Mouse (Mus musculus) lung, embryonic 14.5 days (tissue): ENCODE data around the gene Rasgef1b. TPM values are rescaled to one million over a fixed set of nuclear protein-coding genes. Genes with fewer than 3 reads are reported as not detected.

Source experiments
- ATAC-seq: fragments of 200-750 bp; cut with Nextera tagmentation; 2 replicates; pipeline ENCODE4 v1.8.0; 2017; ENCODE audit warnings: mild to moderate bottlenecking, moderate TSS enrichment, moderate library complexity; ENCODE audit not compliant: insufficient read depth
- DNase-seq: peaks from one replicate; pipeline ENCODE4 v3.0.0-alpha.2; 2015
- H3K27ac ChIP-seq: fragments of 300-500 bp; sonication (generic); 2 replicates; pipeline ENCODE4 v1.5.1; 2014; ENCODE audit warnings: low read depth, mild to moderate bottlenecking, moderate library complexity
- H3K27me3 ChIP-seq: fragments of 300-500 bp; sonication (generic); 2 replicates; pipeline ENCODE4 v1.6.1; 2014; ENCODE audit warnings: low read length, control low read depth; ENCODE audit not compliant: insufficient read depth
- H3K36me3 ChIP-seq: fragments of 300-500 bp; sonication (generic); 2 replicates; pipeline ENCODE4 v1.6.1; 2014; ENCODE audit warnings: control low read depth; ENCODE audit not compliant: insufficient read depth
- H3K4me1 ChIP-seq: fragments of 300-500 bp; sonication (generic); 2 replicates; pipeline ENCODE4 v1.6.1; 2014; ENCODE audit warnings: antibody characterized with exemption, control low read depth; ENCODE audit not compliant: insufficient read depth
- H3K4me2 ChIP-seq: fragments of 300-500 bp; sonication (generic); 2 replicates; pipeline ENCODE4 v1.6.1; 2014; ENCODE audit warnings: mild to moderate bottlenecking
- H3K4me3 ChIP-seq: fragments of 300-500 bp; sonication (generic); 2 replicates; pipeline ENCODE4 v1.5.1; 2014; ENCODE audit warnings: low read depth, low read length
- H3K9ac ChIP-seq: fragments of 300-500 bp; sonication (generic); 2 replicates; pipeline ENCODE4 v1.6.1; 2014
- H3K9me3 ChIP-seq: fragments of 300-500 bp; sonication (generic); 2 replicates; pipeline ENCODE4 v1.6.1; 2016; ENCODE audit warnings: low read depth, low read length, control low read depth
- CTCF ChIP-seq: IDR thresholded peaks from 2 replicates; pipeline ENCODE4 v1.5.1; 2016; ENCODE audit warnings: antibody characterized with exemption, low read depth
- WGBS: fragments of 180-500 bp; shearing (Covaris S2); extraction: QIAGEN DNeasy Blood & Tissue Kit; methylation state at CpG from one replicate; pipeline ENCODE4 v1.1.7; 2014; 5-methylcytosine and 5-hydroxymethylcytosine counted together
- polyA plus RNA-seq: library from polyadenylated mRNA; unstranded; fragments of >200 nt; fragmentation: Nextera tagmentation; extraction: Ambion mirVana; gene quantifications from 2 replicates; pipeline ENCODE4 v1.2.1, GENCODE M21; 2014

Rasgef1b gene
- polyA plus RNA-seq, 1 experiment from 2014 or later = 15.9 TPM

DNA sequence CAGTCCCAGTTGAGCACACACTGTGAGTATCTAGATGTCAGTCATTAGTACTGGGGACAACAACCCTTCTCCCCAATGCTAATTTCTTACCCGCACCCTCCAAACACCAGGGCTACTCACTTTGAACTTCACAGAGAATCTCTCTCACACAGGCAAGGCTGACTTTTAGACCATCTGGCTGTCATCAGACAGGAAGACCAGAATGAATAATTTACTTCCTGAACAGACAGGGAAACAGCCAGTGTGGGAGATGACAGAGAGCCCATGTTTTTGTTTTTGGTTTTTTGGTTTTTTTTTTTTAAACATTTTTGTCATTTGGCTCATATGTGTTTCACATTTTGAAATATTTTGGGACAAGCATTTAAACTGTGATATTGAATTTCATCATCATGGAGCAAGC, 290.3 kb downstream of the Rasgef1b start:
- 39% methylated on average over 1 of the region's 1 CpGs for WGBS
- Histone ChIP-seq H3K9ac (no peak overlapping the region), H3K4me2 (no peak overlapping the region), H3K4me3 (no peak overlapping the region), H3K36me3 (no peaks in the 10 kb centered on the region), H3K4me1 (no peaks in the 10 kb centered on the region; the same call in 1 of the 2 replicates), H3K27me3 (no peaks in the 10 kb centered on the region), H3K9me3 (no peaks in the 10 kb centered on the region), H3K27ac (no peak overlapping the region)
- DNase-seq = peak; percentile 45
- TF ChIP-seq CTCF = no peak
- ATAC-seq = no peak

DNA sequence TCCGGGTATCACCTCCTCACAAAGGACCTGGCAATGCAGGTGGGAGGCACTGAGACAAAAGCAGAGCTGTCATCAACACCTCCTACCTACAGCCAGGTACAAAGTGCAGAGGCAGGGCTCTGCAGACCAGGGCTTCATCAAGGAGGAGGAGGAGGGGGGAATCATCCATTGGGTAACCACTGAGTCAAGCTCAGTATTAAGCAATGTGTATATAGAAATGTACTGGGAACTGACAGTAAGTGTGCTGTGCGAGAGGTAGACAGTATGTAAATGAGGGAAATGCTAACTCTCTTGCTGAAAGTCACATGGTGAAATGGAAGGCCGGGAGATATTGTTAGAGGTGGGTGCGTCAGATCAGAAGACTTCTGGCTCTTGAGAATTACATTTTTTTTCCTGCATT, 294.6 kb downstream of the Rasgef1b start:
- Histone ChIP-seq H3K9ac (no peak overlapping the region), H3K9me3 (no peaks in the 10 kb centered on the region), H3K36me3 (no peaks in the 10 kb centered on the region), H3K27ac (no peak overlapping the region), H3K4me2 (no peak overlapping the region), H3K4me3 (no peak overlapping the region), H3K27me3 (no peaks in the 10 kb centered on the region), H3K4me1 (no peaks in the 10 kb centered on the region; the same call in 1 of the 2 replicates)
- no peak for ATAC-seq
- no peak for TF ChIP-seq CTCF
- DNase-seq = no peak
- 84% methylated on average over 4 of the region's 4 CpGs for WGBS

DNA sequence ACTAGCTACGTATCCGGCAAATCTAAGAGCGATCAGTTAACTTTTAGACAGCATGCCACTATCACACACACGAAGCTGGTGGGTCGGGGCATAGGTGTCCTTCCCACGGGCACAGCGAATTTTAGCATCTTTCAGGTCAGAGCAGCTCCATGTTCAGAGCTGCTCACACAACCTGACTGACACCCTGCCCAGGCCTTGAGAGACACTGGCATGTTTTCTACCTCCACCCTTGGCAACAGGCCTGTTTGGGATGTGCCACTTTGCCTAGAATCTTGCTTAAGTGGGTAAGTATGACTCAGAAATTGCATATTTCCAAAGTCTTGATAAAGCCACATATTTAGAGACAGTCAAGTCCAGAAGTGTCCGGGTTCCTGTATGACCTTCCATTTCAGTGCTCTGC, 296.4 kb downstream of the Rasgef1b start:
- Histone ChIP-seq H3K9ac (no peak overlapping the region), H3K4me3 (no peak overlapping the region), H3K9me3 (no peaks in the 10 kb centered on the region), H3K4me2 (no peak overlapping the region), H3K27me3 (no peaks in the 10 kb centered on the region), H3K4me1 (peaks cover 8% of the 10 kb centered on the region; the same call in 1 of the 2 replicates), H3K27ac (no peak overlapping the region), H3K36me3 (no peaks in the 10 kb centered on the region)
- DNase-seq (no peak), ATAC-seq (no peak)
- WGBS = 82% methylated on average over 8 of the region's 8 CpGs
- TF ChIP-seq CTCF = no peak

DNA sequence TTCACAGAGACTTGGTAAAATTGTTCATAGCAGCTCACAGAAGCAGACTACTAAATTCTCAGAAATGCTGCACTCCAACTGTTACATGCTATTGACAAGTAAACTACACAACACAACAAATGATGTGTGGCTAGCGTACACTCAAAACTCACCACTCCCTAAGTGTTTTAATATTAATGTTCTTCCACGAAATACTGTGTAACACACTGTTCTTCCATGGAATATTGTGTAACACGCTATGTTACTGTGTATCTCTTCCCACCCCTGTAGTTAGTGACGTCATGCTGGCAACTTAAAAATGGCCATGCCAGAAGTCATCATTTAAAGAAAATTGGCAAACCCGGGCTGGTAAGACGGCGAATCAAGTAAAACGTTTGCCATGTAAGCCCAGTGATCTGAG, 299.6 kb downstream of the Rasgef1b start:
- H3K9me3 ChIP-seq = no peaks in the 10 kb centered on the region
- no peak overlapping the region for H3K4me2 ChIP-seq
- DNase-seq (peak; percentile 54), ATAC-seq (0 out of 2 replicates have a peak, but pooled peaks have one; percentile 19)
- H3K4me1 ChIP-seq = peaks cover 8% of the 10 kb centered on the region; the same call in 1 of the 2 replicates
- H3K36me3 ChIP-seq = no peaks in the 10 kb centered on the region
- no peaks in the 10 kb centered on the region for H3K27me3 ChIP-seq
- TF ChIP-seq CTCF = no peak
- peak overlapping the region; percentile 68; the same call in 1 of the 2 replicates for H3K27ac ChIP-seq
- no peak overlapping the region for H3K9ac ChIP-seq
- no peak overlapping the region for H3K4me3 ChIP-seq
- 65% methylated on average over 8 of the region's 8 CpGs for WGBS

DNA sequence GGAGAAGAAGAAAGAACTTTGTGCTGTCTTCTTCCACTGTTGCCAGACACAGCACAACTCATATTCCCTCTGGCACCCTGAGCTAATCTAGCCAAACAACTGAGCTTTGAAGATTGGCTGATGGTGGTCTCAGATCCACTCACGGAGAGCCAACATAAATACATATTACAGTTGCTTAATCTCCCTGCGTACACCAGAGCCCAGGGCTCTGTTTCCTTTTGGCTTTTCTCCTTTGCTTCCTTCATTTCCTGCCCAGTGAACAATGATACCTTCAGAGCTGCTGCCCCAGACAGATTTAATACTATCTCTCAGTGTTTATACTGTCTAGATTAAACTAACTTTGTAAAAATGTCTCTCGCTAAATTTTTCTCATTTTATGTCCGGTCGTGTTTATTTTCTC, 300.2 kb downstream of the Rasgef1b start:
- no peak overlapping the region for H3K4me2 ChIP-seq
- no peaks in the 10 kb centered on the region for H3K9me3 ChIP-seq
- H3K36me3 ChIP-seq = no peaks in the 10 kb centered on the region
- peak overlapping the region; percentile 68 for H3K27ac ChIP-seq
- DNase-seq (peak; percentile 46), ATAC-seq (peak; percentile 68)
- TF ChIP-seq CTCF = no peak
- H3K4me1 ChIP-seq = peaks cover 8% of the 10 kb centered on the region; the same call in 1 of the 2 replicates
- no peaks in the 10 kb centered on the region for H3K27me3 ChIP-seq
- no peak overlapping the region for H3K4me3 ChIP-seq
- H3K9ac ChIP-seq = no peak overlapping the region
- WGBS = 17% methylated on average over 5 of the region's 5 CpGs

DNA sequence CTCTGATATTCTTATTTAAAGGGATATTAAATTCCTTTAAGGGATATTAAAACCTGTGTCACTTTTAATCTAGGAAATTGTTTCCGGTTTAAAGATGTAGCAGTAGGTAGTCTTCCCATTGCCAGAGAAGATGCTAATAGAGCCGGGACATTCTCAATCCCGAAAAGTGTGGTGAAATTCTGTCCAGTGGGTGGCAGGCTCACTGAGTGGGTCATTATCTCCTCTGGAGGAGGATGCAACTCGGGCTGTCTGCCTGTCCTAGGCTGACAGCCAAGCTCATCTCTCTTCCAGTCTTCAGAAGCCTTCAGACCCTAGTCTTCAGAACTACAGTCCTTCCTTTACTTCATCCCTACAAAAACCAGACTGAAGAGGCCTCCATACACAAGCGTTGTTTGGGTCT, 305.6 kb downstream of the Rasgef1b start:
- Histone ChIP-seq H3K27me3 (no peaks in the 10 kb centered on the region), H3K9me3 (no peaks in the 10 kb centered on the region), H3K4me3 (no peak overlapping the region), H3K27ac (no peak overlapping the region), H3K4me1 (peaks cover under 1% of the 10 kb centered on the region; the same call in 1 of the 2 replicates), H3K36me3 (no peaks in the 10 kb centered on the region), H3K9ac (no peak overlapping the region), H3K4me2 (no peak overlapping the region)
- TF ChIP-seq CTCF = peak; percentile 32; the same call in 1 of the 2 replicates
- WGBS = 70% methylated on average over 5 of the region's 5 CpGs
- DNase-seq = peak; percentile 38
- ATAC-seq = no peak

DNA sequence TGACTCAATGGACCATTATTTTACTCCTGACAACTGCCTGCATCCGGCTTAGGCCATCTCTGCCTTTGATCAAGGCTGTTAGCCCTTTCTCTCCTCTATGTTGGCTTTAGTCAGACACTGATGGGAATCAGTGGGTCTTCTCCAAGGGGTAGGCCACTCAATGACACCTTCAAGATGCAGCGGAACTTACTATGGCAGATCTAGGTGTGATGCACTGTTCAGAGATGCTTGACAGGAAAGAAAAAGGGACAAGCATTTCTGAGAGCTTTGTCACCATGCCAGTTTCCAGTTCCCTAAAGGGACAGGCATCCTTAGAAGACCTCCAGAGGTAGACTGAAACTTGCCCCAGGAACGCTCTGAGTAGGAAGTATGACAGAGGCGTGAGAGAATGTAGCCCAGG, 306.0 kb downstream of the Rasgef1b start:
- WGBS = 92% methylated on average over 4 of the region's 4 CpGs
- H3K4me2 ChIP-seq = no peak overlapping the region
- no peaks in the 10 kb centered on the region for H3K27me3 ChIP-seq
- no peaks in the 10 kb centered on the region for H3K9me3 ChIP-seq
- no peak for ATAC-seq
- no peak overlapping the region for H3K27ac ChIP-seq
- DNase-seq = no peak
- TF ChIP-seq CTCF = no peak
- H3K4me1 ChIP-seq = no peaks in the 10 kb centered on the region
- H3K9ac ChIP-seq = no peak overlapping the region
- no peaks in the 10 kb centered on the region for H3K36me3 ChIP-seq
- no peak overlapping the region for H3K4me3 ChIP-seq

DNA sequence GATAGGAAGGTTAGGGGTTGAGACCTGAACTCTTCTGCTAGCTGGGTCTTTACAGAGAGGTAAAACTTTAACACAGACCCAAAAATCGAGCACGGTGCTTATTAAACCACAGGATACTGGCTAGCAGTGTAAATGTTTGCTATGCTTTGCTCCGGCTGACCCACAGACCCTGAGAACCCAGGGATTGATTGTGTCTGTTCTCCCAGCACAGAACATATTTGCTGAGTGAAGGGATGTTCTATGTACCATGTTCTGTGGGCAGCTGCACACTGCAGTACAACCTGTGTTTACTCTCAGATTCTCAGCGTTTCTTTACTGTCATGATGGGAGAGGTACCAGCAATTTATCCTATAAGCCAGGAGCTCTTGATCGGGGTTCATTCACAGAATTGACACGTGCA, 306.8 kb downstream of the Rasgef1b start:
- Histone ChIP-seq H3K4me2 (no peak overlapping the region), H3K9ac (no peak overlapping the region), H3K9me3 (no peaks in the 10 kb centered on the region), H3K36me3 (no peaks in the 10 kb centered on the region), H3K4me1 (no peaks in the 10 kb centered on the region), H3K27ac (no peak overlapping the region), H3K27me3 (no peaks in the 10 kb centered on the region), H3K4me3 (no peak overlapping the region)
- no peak for TF ChIP-seq CTCF
- WGBS = 64% methylated on average over 6 of the region's 6 CpGs
- DNase-seq = no peak
- no peak for ATAC-seq
